In genomic region chr2:27802493-27802892, GRCm38 (mm10) we compare ENCODE assay signal across 8 mouse cellular contexts.
DNase-seq lines count a peak whose midpoint lies in the region; ATAC-seq lines count a peak whose summit lies in the region.

No protein-coding gene starts in this region.

- H3K9me3 ChIP-seq in kidney, embryonic 15.5 days (replicated peaks) = no peaks in the 10 kb centered on the region
- H3K9me3 ChIP-seq in forebrain, embryonic 16.5 days (ENCODE audit: control insufficient read depth, low read length) = no peaks in the 10 kb centered on the region
- H3K9me3 ChIP-seq in forebrain, embryonic 11.5 days (ENCODE audit: control insufficient read depth, low read length) = no peaks in the 10 kb centered on the region

- H3K9ac ChIP-seq in kidney, embryonic 15.5 days = no peak overlapping the region
- H3K9ac ChIP-seq in forebrain, embryonic 16.5 days (replicated peaks; ENCODE audit: low read depth, low read length) = no peak overlapping the region
- no peak overlapping the region for H3K9ac ChIP-seq in forebrain, embryonic 11.5 days (ENCODE audit: low read length)

- no peak overlapping the region for H3K4me2 ChIP-seq in kidney, embryonic 15.5 days
- no peak overlapping the region for H3K4me2 ChIP-seq in forebrain, embryonic 16.5 days (ENCODE audit: low read length)
- H3K4me2 ChIP-seq in forebrain, embryonic 11.5 days (ENCODE audit: low read depth, low read length, severe bottlenecking) = no peak overlapping the region

- no peaks in the 10 kb centered on the region for H3K36me3 ChIP-seq in kidney, embryonic 15.5 days
- H3K36me3 ChIP-seq in forebrain, embryonic 16.5 days (ENCODE audit: control insufficient read depth, insufficient read depth) = no peaks in the 10 kb centered on the region
- H3K36me3 ChIP-seq in forebrain, embryonic 11.5 days (ENCODE audit: control insufficient read depth, insufficient read depth, low read length) = no peaks in the 10 kb centered on the region

- 24% methylated on average over 9 of the region's 9 CpGs for WGBS in kidney, embryonic 15.5 days
- WGBS in forebrain, embryonic 16.5 days = 61% methylated on average over 9 of the region's 9 CpGs
- 62% methylated on average over 9 of the region's 9 CpGs for WGBS in forebrain, embryonic 11.5 days

- no peak overlapping the region for H3K4me3 ChIP-seq in kidney, embryonic 15.5 days (replicated peaks)
- no peak overlapping the region for H3K4me3 ChIP-seq in forebrain, embryonic 16.5 days (replicated peaks; ENCODE audit: low read length)
- H3K4me3 ChIP-seq in forebrain, embryonic 11.5 days (ENCODE audit: low read depth, low read length) = no peak overlapping the region

- peak; percentile 79 for ATAC-seq in kidney, embryonic 15.5 days (replicated peaks; ENCODE audit: low FRiP score)
- no peak for ATAC-seq in forebrain, embryonic 16.5 days
- ATAC-seq in forebrain, embryonic 11.5 days (replicated peaks; ENCODE audit: low FRiP score) = no peak

- H3K27me3 ChIP-seq in kidney, embryonic 15.5 days = no peaks in the 10 kb centered on the region
- H3K27me3 ChIP-seq in forebrain, embryonic 16.5 days (replicated peaks; ENCODE audit: control insufficient read depth, insufficient read depth, low read length) = no peaks in the 10 kb centered on the region
- no peaks in the 10 kb centered on the region for H3K27me3 ChIP-seq in forebrain, embryonic 11.5 days (ENCODE audit: control insufficient read depth, insufficient read depth, low read length)

- DNase-seq in kidney, adult 18-20 months = no peak
- peak; percentile 67 for DNase-seq in adrenal gland, postnatal 10 days
- DNase-seq in heart, adult 18-20 months = peak; percentile 65 to 81
- peak; percentile 46 to 70 for DNase-seq in left cerebral cortex, adult 18-20 months (ENCODE audit: low spot score in 2 of 2)
- DNase-seq in right cerebral cortex, postnatal 14 days = peak; percentile 47
- no peak for DNase-seq in forebrain, embryonic 11.5 days (ENCODE audit: low spot score)

- 0 out of 2 replicates have a peak overlapping the region, but pooled peaks have one; percentile 27 for H3K27ac ChIP-seq in kidney, embryonic 15.5 days
- no peak overlapping the region for H3K27ac ChIP-seq in forebrain, embryonic 16.5 days (ENCODE audit: low read length)
- H3K27ac ChIP-seq in forebrain, embryonic 11.5 days (ENCODE audit: low read depth, low read length) = no peak overlapping the region

- H3K4me1 ChIP-seq in kidney, embryonic 15.5 days = peaks cover 11% of the 10 kb centered on the region; the same call in 1 of the 2 replicates
- no peaks in the 10 kb centered on the region for H3K4me1 ChIP-seq in forebrain, embryonic 16.5 days (replicated peaks; ENCODE audit: control insufficient read depth, insufficient read depth, low read length)
- no peaks in the 10 kb centered on the region for H3K4me1 ChIP-seq in forebrain, embryonic 11.5 days (replicated peaks; ENCODE audit: control insufficient read depth, insufficient read depth, low read length)

Comparison
In these comparisons a context has a peak if more than half of its experiments do, and no peak if none do; other contexts are left out.
1. DNase-seq: peak in adrenal gland, postnatal 10 days (single experiment), heart, adult 18-20 months (2 of 2), left cerebral cortex, adult 18-20 months (2 of 2) and right cerebral cortex, postnatal 14 days (single experiment); none in kidney, adult 18-20 months (single experiment) and forebrain, embryonic 11.5 days (single experiment).